Mouse (Mus musculus) liver, adult (tissue): Measurements from ENCODE around the gene Golt1a.

Source experiments
- GATA4 ChIP-seq: IDR thresholded peaks from 2 replicates; pipeline ENCODE4 v1.6.1; 2014; ENCODE audit warnings: mild to moderate bottlenecking, low read length; ENCODE audit not compliant: insufficient replicate concordance

The Golt1a gene

DNA sequence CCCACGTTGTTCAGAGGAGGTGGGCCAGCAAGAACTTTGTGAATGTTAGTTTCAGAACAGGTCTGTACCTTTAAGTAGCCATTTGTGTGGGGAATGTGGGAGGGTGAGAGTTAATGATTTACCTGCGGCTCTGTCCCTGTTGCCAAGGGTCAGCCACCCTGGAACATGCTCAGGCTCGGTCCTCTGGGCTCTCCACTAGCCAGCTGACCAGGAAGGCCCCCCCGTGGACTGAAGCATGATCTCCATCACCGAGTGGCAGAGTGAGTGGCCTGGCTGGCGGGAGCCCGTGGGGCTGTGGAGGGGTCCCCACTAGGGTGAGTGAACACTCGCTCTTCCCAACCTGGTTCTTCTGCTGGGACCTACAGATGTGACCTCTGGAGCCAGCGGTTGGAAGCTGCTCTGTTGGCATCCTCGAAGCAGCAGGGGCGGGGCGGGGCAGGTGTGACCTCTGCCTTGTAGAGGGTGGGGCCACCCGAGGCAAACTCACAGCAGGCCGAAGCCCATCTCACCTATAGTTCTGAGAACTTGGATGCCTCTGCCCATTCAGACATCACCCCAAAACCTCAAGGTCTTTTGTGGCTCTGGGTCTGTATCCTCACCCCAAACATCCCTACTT is at the start of gene Golt1a:
Gene Golt1a (plus strand): TSS at position 149 of the 616 bp plus-strand sequence.
- TF ChIP-seq GATA4 = no peak

DNA sequence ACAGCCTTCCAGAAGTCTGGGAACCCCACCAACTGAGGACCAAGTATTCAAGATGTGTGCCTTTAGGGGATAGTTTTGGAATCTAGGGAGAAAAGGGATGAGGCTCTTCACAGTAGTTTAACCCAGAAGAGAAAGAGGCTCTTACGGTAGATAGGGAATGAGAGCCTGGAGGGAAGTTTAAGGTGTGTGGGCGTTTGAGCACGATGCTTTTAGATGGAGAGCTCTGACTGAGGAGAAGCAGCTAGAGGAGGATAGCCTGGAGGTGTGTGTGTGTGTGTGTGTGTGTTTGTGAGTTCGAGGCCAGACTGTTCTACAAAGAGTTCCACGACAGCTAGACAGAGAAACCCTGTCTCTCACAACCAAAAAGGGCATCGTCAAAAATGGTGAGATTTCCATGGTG is 47.0 kb upstream of the Golt1a start:
- no peak for TF ChIP-seq GATA4

DNA sequence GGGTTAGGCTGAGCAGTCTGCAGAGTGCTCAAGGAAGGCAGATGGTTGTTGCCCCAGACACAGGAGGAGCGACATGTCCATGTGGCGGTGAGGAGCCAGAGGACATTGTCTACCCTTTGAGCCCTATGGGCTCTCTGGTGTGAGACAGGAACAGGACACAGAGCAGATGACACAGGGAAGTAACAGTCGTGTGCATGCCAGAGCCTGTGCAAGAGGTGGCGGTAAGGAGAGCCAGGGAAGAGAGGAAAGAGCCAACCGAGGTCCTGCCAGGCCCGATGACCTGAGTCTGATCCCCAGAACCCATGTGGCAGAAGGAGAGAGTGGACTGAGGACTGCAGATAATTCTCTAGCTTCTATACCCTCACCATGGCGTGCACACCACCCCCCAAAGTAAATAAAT is 46.5 kb upstream of the Golt1a start:
- no peak for TF ChIP-seq GATA4

DNA sequence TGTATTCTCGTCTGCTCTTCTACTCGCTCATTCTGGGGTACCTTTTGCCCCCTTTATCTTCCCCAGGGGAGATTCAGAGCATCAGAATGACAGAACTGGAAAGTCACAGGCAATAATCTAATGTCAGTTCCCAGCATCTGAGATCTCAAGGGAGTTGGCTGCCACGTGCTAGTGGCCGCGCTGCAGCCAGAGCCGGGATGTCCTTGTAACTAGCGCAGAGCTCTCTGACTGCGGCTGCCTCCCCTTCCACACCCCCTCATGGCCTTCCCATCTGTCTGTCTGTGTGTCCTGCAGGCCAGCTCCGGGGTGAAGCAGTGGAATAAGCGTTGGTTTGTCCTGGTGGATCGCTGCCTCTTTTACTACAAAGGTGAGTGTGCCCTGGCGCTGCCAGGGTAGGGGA is 45.2 kb upstream of the Golt1a start:
- TF ChIP-seq GATA4 = no peak

DNA sequence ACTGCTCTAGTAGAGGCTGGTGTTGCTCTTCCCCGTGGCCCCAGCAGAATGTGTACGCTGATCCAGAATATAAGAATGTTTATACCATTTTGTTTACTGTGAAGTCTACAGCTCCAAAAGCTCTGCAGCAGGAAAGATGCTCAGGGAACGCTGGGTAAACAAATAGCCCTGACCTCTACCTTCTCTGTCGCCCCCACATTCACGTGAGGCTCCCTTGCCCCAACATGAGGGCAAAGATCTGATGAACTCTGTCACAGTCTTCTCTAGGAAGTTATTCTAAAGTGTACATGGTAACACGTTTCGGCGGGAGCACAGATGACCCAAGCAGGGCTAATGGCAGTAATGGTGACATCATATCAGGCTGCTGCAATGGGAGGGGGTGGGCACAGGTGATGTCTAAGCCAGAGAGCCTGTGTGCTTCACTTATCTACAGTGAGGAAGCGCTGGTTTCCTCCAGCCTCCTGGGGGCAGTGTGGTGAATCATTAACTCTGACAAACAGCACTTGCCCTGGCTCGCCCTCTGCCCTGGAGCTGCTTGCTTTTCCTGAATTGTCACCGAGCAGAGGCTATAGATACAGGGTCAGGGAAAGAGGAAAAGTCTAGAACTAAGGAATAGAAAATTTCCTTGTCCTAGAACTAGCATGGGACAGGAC is 44.4 kb upstream of the Golt1a start:
- peak; percentile 95 for TF ChIP-seq GATA4

DNA sequence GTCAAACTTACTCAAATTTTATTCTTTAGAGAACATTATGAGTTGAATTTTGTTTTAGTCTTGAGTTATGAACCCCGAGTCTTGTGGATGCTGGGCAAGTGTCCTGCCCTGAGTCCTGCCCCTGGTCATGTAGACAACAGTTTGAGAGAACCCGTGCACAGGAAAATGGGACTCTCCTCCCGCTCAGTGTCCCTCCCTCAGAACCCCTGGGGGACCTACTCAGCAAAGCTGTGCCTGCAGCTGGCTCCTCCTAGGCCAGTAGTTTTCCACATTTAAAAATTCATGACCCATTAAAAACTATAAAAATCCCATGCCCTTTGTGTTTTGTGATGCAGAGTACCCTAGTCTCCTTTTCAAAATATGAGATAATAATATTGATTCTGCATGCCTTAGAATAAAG is 42.5 kb upstream of the Golt1a start:
- no peak for TF ChIP-seq GATA4

DNA sequence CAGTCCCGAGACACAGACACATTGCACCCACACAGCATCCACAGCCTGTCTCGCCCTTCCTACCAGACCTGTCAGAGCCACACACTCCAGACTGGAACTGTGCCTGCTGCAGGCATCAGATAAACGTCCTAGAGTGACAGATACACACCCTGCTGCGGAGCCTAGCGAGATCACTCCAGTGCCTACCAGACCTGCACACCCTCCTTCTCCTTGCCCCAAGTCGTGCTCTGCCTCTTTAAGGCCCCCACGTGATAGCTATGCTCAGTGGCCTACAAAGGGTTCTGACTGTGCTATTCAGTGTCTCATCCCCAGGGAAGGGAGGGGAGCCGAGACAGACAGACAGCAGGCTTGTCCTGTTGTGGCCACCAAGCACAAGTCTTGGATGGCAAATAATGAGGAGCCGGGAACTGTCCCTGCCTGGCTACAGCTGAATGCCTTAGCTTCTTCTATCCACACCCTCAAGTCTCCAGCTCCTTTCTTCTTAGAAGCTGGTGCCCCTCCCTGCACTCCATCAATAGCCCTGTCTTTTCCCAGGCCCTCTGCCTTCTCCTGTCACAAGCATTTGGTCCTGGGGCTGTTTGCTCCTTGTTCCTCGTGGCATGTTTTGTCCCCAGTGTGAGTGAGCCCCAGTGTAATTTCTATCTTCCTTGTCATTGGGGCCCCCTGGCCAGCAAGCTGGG is 41.6 kb upstream of the Golt1a start:
- TF ChIP-seq GATA4 = no peak

DNA sequence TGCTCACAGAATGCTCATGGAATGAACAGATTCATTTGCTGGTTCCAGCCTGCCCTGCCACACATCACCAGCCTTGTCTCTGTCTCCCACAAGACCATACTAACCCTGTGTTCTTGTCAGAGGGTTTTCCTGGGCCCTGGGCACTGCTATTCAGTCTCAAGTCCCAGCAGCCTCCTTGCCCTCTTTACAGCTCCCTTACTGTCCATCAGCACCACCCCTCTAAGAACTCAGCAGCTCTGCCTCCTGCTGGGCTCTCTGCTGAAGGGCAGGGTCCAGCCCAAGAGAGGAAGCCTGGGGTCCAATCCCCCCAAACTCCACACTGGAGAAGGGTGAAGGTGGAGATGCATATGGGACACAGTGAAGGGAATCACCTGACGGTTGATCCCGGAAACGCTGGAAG is 41.1 kb upstream of the Golt1a start:
- TF ChIP-seq GATA4 = no peak

DNA sequence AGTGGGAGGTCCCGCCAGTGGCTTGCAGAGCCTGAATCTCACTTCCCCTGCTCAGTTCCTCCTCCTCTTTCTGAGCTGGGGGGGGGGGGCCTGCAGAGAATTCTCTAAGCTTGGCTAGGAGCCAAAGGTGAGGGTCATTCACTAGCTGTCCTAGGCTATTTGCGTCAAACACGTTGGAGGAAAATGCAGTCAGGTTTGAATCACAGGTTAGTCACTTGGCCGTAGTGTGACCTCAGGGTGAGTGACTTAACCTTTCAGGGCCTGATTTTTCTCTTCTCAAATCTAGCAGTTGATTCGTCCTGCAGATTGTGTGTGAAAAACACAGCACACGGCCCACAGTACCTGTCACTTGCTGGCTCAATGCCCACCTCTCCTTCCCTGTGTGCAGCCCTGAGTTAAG is 39.3 kb upstream of the Golt1a start:
- TF ChIP-seq GATA4 = no peak

DNA sequence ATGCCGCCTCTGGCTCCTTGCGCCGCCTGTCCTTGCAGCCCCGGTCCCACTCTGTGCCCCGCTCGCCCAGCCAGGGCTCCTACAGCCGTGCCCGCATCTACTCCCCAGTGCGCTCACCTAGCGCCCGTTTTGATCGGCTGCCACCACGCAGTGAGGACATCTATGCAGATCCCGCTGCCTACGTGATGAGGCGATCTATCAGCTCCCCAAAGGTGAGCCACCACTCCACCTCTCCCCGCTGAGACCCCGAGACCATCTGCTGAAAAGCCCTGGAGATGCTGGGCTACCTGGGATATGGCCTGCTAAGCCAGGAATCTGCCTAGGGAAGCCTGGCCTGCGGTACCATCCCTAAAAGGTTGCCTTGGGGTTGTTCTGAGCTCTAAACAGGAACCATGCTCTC is 35.4 kb upstream of the Golt1a start:
- no peak for TF ChIP-seq GATA4

DNA sequence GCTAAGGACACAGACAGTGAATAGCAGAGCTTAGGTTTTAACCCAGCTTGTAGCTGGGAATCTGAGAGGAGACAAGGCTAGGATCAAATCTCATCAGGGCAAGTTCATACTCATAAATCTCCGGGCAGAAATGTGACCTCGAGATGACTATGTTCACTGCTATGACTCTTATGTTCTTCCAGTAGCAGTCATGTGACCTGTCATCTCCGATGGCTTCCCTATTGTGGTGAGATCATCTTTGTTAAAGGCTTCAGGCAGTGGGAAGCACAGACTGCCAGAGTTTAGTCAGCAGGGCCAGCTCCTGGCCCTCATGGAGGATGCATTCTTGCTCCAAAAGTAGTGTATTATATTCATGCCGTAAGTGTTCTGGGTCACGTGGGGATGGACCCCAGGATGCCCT is 32.6 kb upstream of the Golt1a start:
- no peak for TF ChIP-seq GATA4

DNA sequence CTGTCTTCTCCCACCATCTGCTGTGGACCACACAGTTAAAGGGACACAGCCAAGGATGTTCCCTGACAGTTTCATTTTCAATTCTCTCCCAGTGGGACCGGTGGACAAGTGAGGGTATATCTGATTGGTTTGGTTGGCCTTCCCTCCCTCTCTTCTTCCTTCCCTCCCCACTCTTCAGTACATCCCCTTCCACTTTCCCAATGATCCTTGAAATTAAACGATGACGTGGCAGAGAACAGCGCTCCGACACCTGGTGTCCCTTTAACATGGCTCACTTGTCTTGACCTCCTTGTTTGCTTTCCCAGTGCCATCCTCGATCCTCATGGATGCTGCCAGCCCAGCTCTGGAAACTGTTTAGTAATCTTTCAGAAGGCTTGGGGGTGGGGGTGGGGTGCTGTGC is 31.1 kb upstream of the Golt1a start:
- no peak for TF ChIP-seq GATA4

DNA sequence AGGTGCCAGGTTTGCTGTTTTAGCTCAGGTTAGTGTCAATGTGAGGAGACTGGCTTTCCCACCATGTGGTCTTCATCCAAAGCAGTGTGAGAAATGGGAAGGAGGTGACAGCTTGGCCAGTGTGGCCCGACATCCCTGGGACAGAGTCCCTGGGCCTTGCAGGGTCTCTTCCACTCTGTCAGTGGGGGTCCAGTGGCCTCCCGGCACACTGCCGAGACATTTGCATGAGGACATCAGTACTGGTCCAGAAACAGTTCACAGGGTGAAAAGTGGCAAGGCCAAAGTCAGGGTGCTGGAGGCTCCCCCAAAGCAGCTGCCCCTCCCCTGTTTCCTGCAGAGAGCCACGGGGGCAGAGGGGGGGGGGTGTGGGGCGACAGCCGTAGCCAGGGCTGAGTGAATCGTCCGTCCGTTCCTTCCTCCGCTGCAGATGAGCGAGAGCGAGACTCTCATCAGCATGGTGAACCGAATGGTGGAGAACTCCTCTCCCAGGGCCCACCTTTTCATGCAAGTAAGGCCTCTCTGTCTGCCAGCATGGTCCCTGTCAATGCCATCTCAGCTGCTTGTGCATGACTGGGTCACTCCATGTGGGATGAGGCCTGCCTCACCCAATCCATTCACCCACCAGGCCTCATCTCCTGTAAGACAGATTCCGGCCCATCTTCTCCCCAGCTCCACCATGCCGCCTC is 30.5 kb upstream of the Golt1a start:
- no peak for TF ChIP-seq GATA4

DNA sequence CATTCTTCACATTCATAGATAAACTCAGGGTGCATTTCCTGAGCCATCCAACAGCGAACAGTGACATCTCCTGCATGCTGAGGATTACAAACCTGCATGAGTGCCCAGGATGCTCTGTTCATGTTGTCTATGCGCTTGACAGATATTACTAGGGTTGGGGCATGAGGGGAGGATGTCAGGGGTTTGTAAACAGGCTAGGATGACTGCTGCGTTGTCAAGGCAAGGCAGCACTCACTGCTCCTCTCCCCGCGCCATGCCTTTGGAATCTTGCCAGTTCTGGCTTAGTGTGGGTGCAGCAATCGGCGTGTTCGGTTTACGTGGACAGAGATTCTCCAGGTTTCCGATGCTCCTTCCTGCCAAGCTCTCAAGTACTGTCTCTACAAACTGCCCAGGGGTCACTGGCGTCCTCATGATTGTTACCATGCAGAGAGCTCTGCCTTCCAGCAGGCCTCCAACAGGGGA is 29.9 kb upstream of the Golt1a start:
- no peak for TF ChIP-seq GATA4

DNA sequence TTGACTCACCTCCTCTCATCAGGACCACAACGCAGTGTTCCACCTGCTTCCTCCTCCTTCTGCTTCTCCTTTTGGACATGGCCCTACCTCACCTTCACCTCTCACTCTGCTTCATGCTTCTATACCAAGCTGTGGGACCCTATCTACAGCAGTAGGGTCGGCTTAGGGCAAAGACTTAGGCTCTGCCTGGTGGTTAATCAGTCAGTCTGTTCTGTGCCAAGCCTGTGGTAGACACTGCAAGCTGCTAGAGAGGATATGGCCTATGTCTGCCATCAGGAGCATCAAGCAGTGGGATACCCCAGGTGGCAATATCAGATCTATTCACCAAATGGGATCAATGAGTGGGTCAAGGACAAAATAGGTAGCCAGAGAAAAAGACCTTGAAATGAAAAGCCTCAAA is 29.1 kb upstream of the Golt1a start:
- no peak for TF ChIP-seq GATA4

DNA sequence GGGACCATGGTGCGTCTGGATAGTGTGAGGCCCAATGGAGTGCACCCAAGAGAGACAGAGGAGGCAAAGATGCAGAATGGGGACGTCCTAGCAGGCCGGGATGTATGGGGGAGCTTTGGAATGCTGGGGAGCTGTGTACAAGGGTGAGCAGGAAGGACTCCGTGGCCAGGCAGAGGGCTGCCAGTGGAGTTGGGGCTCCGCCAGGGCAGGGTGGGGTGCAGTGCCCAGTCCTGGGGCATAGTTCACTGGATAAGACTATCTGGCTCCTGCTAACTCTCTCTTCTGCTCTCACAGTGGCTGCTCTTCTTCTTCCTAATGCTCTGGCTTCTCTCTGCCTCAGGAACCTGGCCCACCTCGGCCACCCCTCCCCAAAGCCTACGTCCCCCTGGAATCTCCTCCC is 23.7 kb upstream of the Golt1a start:
- peak; percentile 75; the same call in 1 of the 2 replicates for TF ChIP-seq GATA4

DNA sequence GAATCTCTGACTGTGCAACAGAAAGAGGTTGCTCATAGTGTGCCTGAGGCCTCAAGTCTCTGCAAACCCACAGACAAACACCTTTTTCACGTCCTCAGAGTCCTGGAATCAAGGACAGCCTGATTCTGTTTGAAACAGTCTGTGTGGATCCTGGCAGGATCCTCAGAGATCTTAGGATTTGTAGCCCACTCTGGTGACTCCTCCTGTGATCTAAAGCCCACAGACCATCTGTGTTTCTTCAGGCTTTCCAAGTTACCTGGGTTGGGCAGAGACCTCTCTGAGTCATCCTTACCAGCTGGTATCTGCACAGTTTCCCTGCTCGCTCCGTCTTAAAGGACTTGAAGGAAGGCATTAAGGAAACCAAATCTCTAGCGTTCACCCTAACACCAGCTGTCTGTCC is 22.5 kb upstream of the Golt1a start:
- no peak for TF ChIP-seq GATA4

DNA sequence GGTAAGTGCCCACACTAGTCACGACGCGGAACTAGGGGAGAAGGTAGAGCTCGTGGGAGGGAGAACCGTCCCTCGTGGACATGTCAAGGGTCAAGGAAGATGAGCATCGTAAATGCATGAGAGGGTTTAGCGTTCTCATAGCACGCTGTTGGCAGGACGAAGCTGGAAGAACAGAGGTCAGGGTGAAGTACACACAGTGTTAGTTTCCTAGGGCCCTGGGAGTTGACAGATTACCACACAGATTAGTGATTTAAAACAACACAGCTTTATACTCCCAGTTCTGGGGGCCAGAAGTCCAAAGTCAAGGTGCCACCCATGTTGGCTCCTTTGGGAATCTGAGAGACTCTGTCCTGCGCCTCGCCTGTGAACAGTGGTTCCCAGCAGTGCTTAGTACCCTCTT is 21.7 kb upstream of the Golt1a start:
- no peak for TF ChIP-seq GATA4
